In genomic region chr5:143465156-143466085, GRCm38 (mm10) we compare ENCODE assay signal across 8 mouse cellular contexts. TPM values are rescaled to one million over a fixed set of nuclear protein-coding genes. Genes with fewer than 3 reads are reported as not detected.
DNase-seq lines count a peak whose midpoint lies in the region; ATAC-seq and TF ChIP-seq lines count a peak whose summit lies in the region.

No protein-coding gene starts in this region.

- DNase-seq in heart, postnatal 10 days = no peak
- peak; percentile 48 for DNase-seq in MN1 (ENCODE audit: low spot score)
- peak; percentile 22 for DNase-seq in liver, postnatal 0 days
- DNase-seq in adrenal gland, postnatal 36 days = no peak
- no peak for DNase-seq in layer of hippocampus, postnatal 25 days (ENCODE audit: extremely low spot score in 1 of 2, low spot score in 1 of 2)
- no peak for DNase-seq in urinary bladder, adult 2 months (ENCODE audit: low spot score)

- peak overlapping the region; percentile 96 for H3K4me2 ChIP-seq in heart, embryonic 13.5 days
- H3K4me2 ChIP-seq in liver, postnatal 0 days (ENCODE audit: low read depth, low read length) = peak overlapping the region; percentile 97

- ATAC-seq in heart, embryonic 13.5 days (ENCODE audit: extremely low read depth, insufficient number of reproducible peaks, low FRiP score, low TSS enrichment) = no peak
- peak; percentile 45 for ATAC-seq in granulocyte monocyte progenitor cell, adult 5-6 weeks (replicated peaks; ENCODE audit: poor library complexity, severe bottlenecking)
- ATAC-seq in liver, postnatal 0 days = peak; percentile 32; the same call in 1 of the 2 replicates

- H3K4me1 ChIP-seq in heart, embryonic 13.5 days = peaks cover 24% of the 10 kb centered on the region
- H3K4me1 ChIP-seq in liver, postnatal 0 days (ENCODE audit: insufficient read depth) = peaks cover 21% of the 10 kb centered on the region

- no peak for TF ChIP-seq CTCF in liver, postnatal 0 days (IDR thresholded peaks at IDR 0.05; ENCODE audit: low read depth)

- peaks cover 29% of the 10 kb centered on the region for H3K36me3 ChIP-seq in heart, embryonic 13.5 days
- peaks cover 15% of the 10 kb centered on the region; the same call in 1 of the 2 replicates for H3K36me3 ChIP-seq in liver, postnatal 0 days (replicated peaks; ENCODE audit: insufficient read depth, low read length)

- 30% methylated on average over 23 of the region's 23 CpGs for WGBS in heart, embryonic 13.5 days
- 24% methylated on average over 23 of the region's 23 CpGs for whole genome bisulfite sequencing in liver, postnatal 0 days (ENCODE audit: insufficient replicate concordance)

- peak; percentile 49 for TF ChIP-seq EP300 in liver, postnatal 0 days (IDR thresholded peaks at IDR 0.05; ENCODE audit: low read depth)

- peak overlapping the region; percentile 82 for H3K4me3 ChIP-seq in heart, embryonic 13.5 days
- H3K4me3 ChIP-seq in liver, postnatal 0 days (ENCODE audit: low read depth, low read length) = peak overlapping the region; percentile 81

- 0 out of 2 replicates have a peak, but pooled peaks cover 13% of the 10 kb centered on the region for H3K27me3 ChIP-seq in heart, embryonic 13.5 days (replicated peaks)
- no peaks in the 10 kb centered on the region for H3K27me3 ChIP-seq in liver, postnatal 0 days (ENCODE audit: insufficient read depth, low read length)

- intact Hi-C loops in heart, postnatal 10 days (cut with DNase I) = no loop called here

- H3K27ac ChIP-seq in heart, embryonic 13.5 days (replicated peaks) = no peak overlapping the region; the same call in 1 of the 2 replicates
- peak overlapping the region; percentile 53 for H3K27ac ChIP-seq in liver, postnatal 0 days (ENCODE audit: low read depth)

- peak overlapping the region; percentile 88 for H3K9ac ChIP-seq in heart, embryonic 13.5 days
- peak overlapping the region; percentile 78 for H3K9ac ChIP-seq in liver, postnatal 0 days (replicated peaks)

- H3K9me3 ChIP-seq in heart, embryonic 13.5 days = no peaks in the 10 kb centered on the region
- no peaks in the 10 kb centered on the region for H3K9me3 ChIP-seq in liver, postnatal 0 days (ENCODE audit: low read length)

RNA-seq across cellular contexts. Expression of gene Daglb, which starts 1.0 kb away (rescaled TPM):
- 9.0 and 9.1 TPM in 2 replicates for polyA plus RNA-seq in heart, embryonic 13.5 days (2015; fragmentation: Nextera tagmentation; extraction: Ambion mirVana)
- total RNA-seq in heart, postnatal 10 days (2021) = 1 to 10 TPM; 7.9 to 8.8 TPM
- total RNA-seq in granulocyte monocyte progenitor cell, adult 5-6 weeks (2014; fragmentation: Nextera tagmentation) = 11.7 and 22.8 TPM in 2 replicates
- total RNA-seq in granulocyte monocyte progenitor cell, adult 5-6 weeks (2017) = 24.1 and 25.0 TPM in 2 replicates
- 4.8 and 5.6 TPM in 2 replicates for polyA plus RNA-seq in liver, postnatal 0 days (2015; fragmentation: Nextera tagmentation; extraction: Ambion mirVana)
- total RNA-seq in adrenal gland, postnatal 36 days (2021) = 10 to 100 TPM; 14.4 to 20.7 TPM
- total RNA-seq in layer of hippocampus, postnatal 25 days (2021) = 10 to 100 TPM; 25.0 to 26.7 TPM
- 22.1 and 26.7 TPM in 2 replicates for polyA plus RNA-seq in urinary bladder, adult 2 months (2012; rRNA removed)

Comparison
In these comparisons a context has a peak if more than half of its experiments do, and no peak if none do; other contexts are left out.
1. DNase-seq: peak in MN1 (single experiment) and liver, postnatal 0 days (single experiment); none in heart, postnatal 10 days (0 of 2), adrenal gland, postnatal 36 days (0 of 2), layer of hippocampus, postnatal 25 days (0 of 2) and urinary bladder, adult 2 months (single experiment).